Mouse (Mus musculus) heart, postnatal 0 days (tissue): Measurements from ENCODE around the gene Ccdc124.

ENCODE experiments used
- CTCF ChIP-seq: IDR thresholded peaks from 2 replicates; pipeline ENCODE4 v1.5.1; 2016; ENCODE audit warnings: antibody characterized with exemption, control low read depth, low read depth
- EP300 ChIP-seq: IDR thresholded peaks from 2 replicates; pipeline ENCODE4 v1.6.1; 2016; ENCODE audit warnings: antibody characterized with exemption, low read depth

DNA sequence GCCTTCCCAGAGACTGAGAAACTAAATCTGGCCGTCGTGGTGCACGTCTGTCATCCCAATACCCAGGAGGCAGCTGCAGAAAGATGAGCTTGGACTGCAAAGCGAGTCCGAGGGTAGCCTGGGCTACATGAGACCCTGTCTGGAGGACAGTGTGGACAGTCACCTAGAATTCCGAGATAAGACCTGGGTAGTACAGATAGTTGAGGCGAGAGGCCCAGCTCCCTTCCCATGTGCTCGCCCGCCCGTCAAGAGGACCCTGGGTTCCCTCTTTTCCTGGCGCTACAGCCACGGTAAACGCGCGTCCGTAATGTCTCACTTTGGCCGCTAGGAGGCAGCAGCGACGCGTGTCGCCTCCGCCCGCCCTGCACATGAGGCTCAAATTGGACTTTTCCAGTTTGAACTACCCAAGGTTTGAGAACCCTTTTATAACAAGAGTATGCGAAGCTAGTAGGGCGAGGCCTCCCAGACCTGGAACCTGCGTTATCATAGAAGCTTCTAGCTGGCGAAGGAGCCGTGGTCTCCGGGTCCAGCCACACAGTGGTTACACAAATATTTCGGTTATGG lies 52.3 kb downstream of the Ccdc124 start:
- TF ChIP-seq CTCF (peak; percentile 96), EP300 (no peak)
